Mouse (Mus musculus): ENCODE results near the gene Aqp7. TPM values are rescaled to one million over a fixed set of nuclear protein-coding genes. Genes with fewer than 3 reads are reported as not detected.

The Aqp7 gene
- polyA plus RNA-seq, 1 experiment from 2014 or later = 0.10 TPM

GRCm38 (mm10) chr4:40997916-40998315 lies 50.0 kb downstream of the Aqp7 start:
- Histone ChIP-seq H3K9me3 (ENCODE audit: low read length) (no peaks in the 10 kb centered on the region), H3K4me1 (ENCODE audit: insufficient read depth, low read depth, low read length) (no peaks in the 10 kb centered on the region), H3K4me3 (ENCODE audit: low read depth, low read length) (no peak overlapping the region), H3K9ac (replicated peaks; ENCODE audit: low read depth) (no peak overlapping the region), H3K4me2 (replicated peaks; ENCODE audit: low read depth, low read length) (no peak overlapping the region), H3K27me3 (replicated peaks; ENCODE audit: insufficient read depth, low read length) (no peaks in the 10 kb centered on the region), H3K27ac (ENCODE audit: low read length) (no peak overlapping the region), H3K36me3 (ENCODE audit: insufficient read depth, low read length) (peaks cover 80% of the 10 kb centered on the region)
- 93% methylated on average over 4 of the region's 4 CpGs for WGBS
- no peak for TF ChIP-seq CTCF (IDR thresholded peaks at IDR 0.05)
- TF ChIP-seq EP300 (IDR thresholded peaks at IDR 0.05) = no peak
- ATAC-seq = no peak
- DNase-seq (ENCODE audit: low spot score) = no peak

- no peak for TF ChIP-seq CTCF (IDR thresholded peaks at IDR 0.05)
- no peak for TF ChIP-seq EP300 (IDR thresholded peaks at IDR 0.05)
- WGBS = 94% methylated on average over 6 of the region's 6 CpGs
- H3K27me3 ChIP-seq (replicated peaks; ENCODE audit: insufficient read depth, low read length) = no peaks in the 10 kb centered on the region
Measured at GRCm38 (mm10) chr4:40996302-40996701, 51.6 kb downstream of the Aqp7 start.

GRCm38 (mm10) chr4:40989633-40990032 lies 58.3 kb downstream of the Aqp7 start:
- H3K4me3 ChIP-seq (ENCODE audit: low read depth, low read length) = no peak overlapping the region
- DNase-seq (ENCODE audit: low spot score) = no peak
- TF ChIP-seq EP300 (IDR thresholded peaks at IDR 0.05) (no peak), CTCF (IDR thresholded peaks at IDR 0.05) (no peak)
- no peak overlapping the region for H3K9ac ChIP-seq (replicated peaks; ENCODE audit: low read depth)
- ATAC-seq = no peak
- H3K36me3 ChIP-seq (ENCODE audit: insufficient read depth, low read length) = peaks cover 52% of the 10 kb centered on the region; the same call in 1 of the 2 replicates
- H3K4me1 ChIP-seq (ENCODE audit: insufficient read depth, low read depth, low read length) = no peaks in the 10 kb centered on the region
- no peak overlapping the region for H3K27ac ChIP-seq (ENCODE audit: low read length)
- H3K9me3 ChIP-seq (ENCODE audit: low read length) = no peaks in the 10 kb centered on the region
- H3K4me2 ChIP-seq (replicated peaks; ENCODE audit: low read depth, low read length) = no peak overlapping the region
- WGBS = 88% methylated on average over 6 of the region's 6 CpGs
- no peaks in the 10 kb centered on the region for H3K27me3 ChIP-seq (replicated peaks; ENCODE audit: insufficient read depth, low read length)

More at GRCm38 (mm10) chr4:40996302-40996701, 51.6 kb downstream of the Aqp7 start:
- DNase-seq (ENCODE audit: low spot score) = no peak
- no peak overlapping the region for H3K4me2 ChIP-seq (replicated peaks; ENCODE audit: low read depth, low read length)
- ATAC-seq = no peak
- peaks cover 67% of the 10 kb centered on the region for H3K36me3 ChIP-seq (ENCODE audit: insufficient read depth, low read length)
- H3K4me1 ChIP-seq (ENCODE audit: insufficient read depth, low read depth, low read length) = no peaks in the 10 kb centered on the region
- no peaks in the 10 kb centered on the region for H3K9me3 ChIP-seq (ENCODE audit: low read length)
- no peak overlapping the region for H3K27ac ChIP-seq (ENCODE audit: low read length)
- H3K4me3 ChIP-seq (ENCODE audit: low read depth, low read length) = no peak overlapping the region
- no peak overlapping the region for H3K9ac ChIP-seq (replicated peaks; ENCODE audit: low read depth)

GRCm38 (mm10) chr4:40983686-40984085 lies 64.3 kb downstream of the Aqp7 start:
- DNase-seq (ENCODE audit: low spot score) = no peak
- H3K9me3 ChIP-seq (ENCODE audit: low read length) = no peaks in the 10 kb centered on the region
- H3K9ac ChIP-seq (replicated peaks; ENCODE audit: low read depth) = no peak overlapping the region
- no peak overlapping the region for H3K4me3 ChIP-seq (ENCODE audit: low read depth, low read length)
- H3K27me3 ChIP-seq (replicated peaks; ENCODE audit: insufficient read depth, low read length) = no peaks in the 10 kb centered on the region
- H3K27ac ChIP-seq (ENCODE audit: low read length) = no peak overlapping the region
- TF ChIP-seq EP300 (IDR thresholded peaks at IDR 0.05) (no peak), CTCF (IDR thresholded peaks at IDR 0.05) (no peak)
- ATAC-seq = no peak
- H3K36me3 ChIP-seq (ENCODE audit: insufficient read depth, low read length) = peaks cover 27% of the 10 kb centered on the region; the same call in 1 of the 2 replicates
- no peak overlapping the region for H3K4me2 ChIP-seq (replicated peaks; ENCODE audit: low read depth, low read length)
- 84% methylated on average over 1 of the region's 1 CpGs for WGBS
- no peaks in the 10 kb centered on the region for H3K4me1 ChIP-seq (ENCODE audit: insufficient read depth, low read depth, low read length)

Small RNA genes within 50 kb of the gene (microRNA-seq; reads per million reads assigned to microRNA genes)
- gene Mir3094 = 2.2 reads per million

Other genes starting within 250 kb of the Aqp7 start
- 82.9 and 89.4 TPM in 2 replicates for gene B4galt1, start 194.1 kb downstream of the Aqp7 start, polyA plus RNA-seq (2015; fragmentation: Nextera tagmentation; extraction: Ambion mirVana)
- gene Spink4, start 128.1 kb downstream of the Aqp7 start, polyA plus RNA-seq (2015; fragmentation: Nextera tagmentation; extraction: Ambion mirVana) = 3.5 and 4.6 TPM in 2 replicates
- 231 and 234 TPM in 2 replicates for gene Bag1, start 99.8 kb downstream of the Aqp7 start, polyA plus RNA-seq (2015; fragmentation: Nextera tagmentation; extraction: Ambion mirVana)
- gene Chmp5, start 99.7 kb downstream of the Aqp7 start, polyA plus RNA-seq (2015; fragmentation: Nextera tagmentation; extraction: Ambion mirVana) = 150 and 159 TPM in 2 replicates
- gene Nfx1, start 77.2 kb downstream of the Aqp7 start, polyA plus RNA-seq (2015; fragmentation: Nextera tagmentation; extraction: Ambion mirVana) = 31.7 and 34.5 TPM in 2 replicates
- gene Aqp3, start 50.0 kb upstream of the Aqp7 start, polyA plus RNA-seq (2015; fragmentation: Nextera tagmentation; extraction: Ambion mirVana) = 8.7 and 15.3 TPM in 2 replicates
- 5.3 and 6.9 TPM in 2 replicates for gene Nol6, start 76.3 kb upstream of the Aqp7 start, polyA plus RNA-seq (2015; fragmentation: Nextera tagmentation; extraction: Ambion mirVana)
- gene Ube2r2, start 87.6 kb upstream of the Aqp7 start, polyA plus RNA-seq (2015; fragmentation: Nextera tagmentation; extraction: Ambion mirVana) = 77.9 and 81.6 TPM in 2 replicates
- 18.2 and 21.4 TPM in 2 replicates for gene Ubap2, start 227.0 kb upstream of the Aqp7 start, polyA plus RNA-seq (2015; fragmentation: Nextera tagmentation; extraction: Ambion mirVana)